Mouse (Mus musculus): ENCODE data around the gene Coro2a. TPM values are rescaled to one million over a fixed set of nuclear protein-coding genes. Genes with fewer than 3 reads are reported as not detected.
A peak's percentile ranks its signal among the peaks of the same experiment; 100 is the strongest.
"Not testable (repeated sequence)": the region's sequence is repeated elsewhere in the genome, so short reads cannot be mapped to it uniquely, and the experiment has no call there.

Gene Coro2a
- total and polyA plus RNA-seq, 2 experiments from 2014 or later, result 6.2 to 26.7 TPM

GRCm38 (mm10) chr4:46601258-46601843 lies 651 bp downstream of the Coro2a start:
- DNase-seq (ENCODE audit: low spot score) (peak; percentile 32), ATAC-seq (peak; percentile 50)
- WGBS, result 0% methylated on average over 49 of the region's 52 CpGs
- H3K36me3 ChIP-seq (ENCODE audit: insufficient read depth, low read length), result no peaks in the 10 kb centered on the region
- H3K27ac ChIP-seq, result peak overlapping the region; percentile 33
- peak overlapping the region; percentile 63 for H3K4me3 ChIP-seq (ENCODE audit: low read length)
- H3K4me1 ChIP-seq (ENCODE audit: insufficient read depth, low read length), result no peaks in the 10 kb centered on the region
- peak overlapping the region; percentile 73 for H3K9ac ChIP-seq (replicated peaks; ENCODE audit: low read length)
- TF ChIP-seq CTCF (IDR thresholded peaks at IDR 0.05; ENCODE audit: low read depth), result no peak
- H3K27me3 ChIP-seq (ENCODE audit: insufficient read depth, low read length), result no peaks in the 10 kb centered on the region
- H3K4me2 ChIP-seq (ENCODE audit: low read depth, low read length), result peak overlapping the region; percentile 86
- no peaks in the 10 kb centered on the region for H3K9me3 ChIP-seq (ENCODE audit: low read length)

GRCm38 (mm10) chr4:46600473-46601257 lies 1.3 kb downstream of the Coro2a start:
- peak overlapping the region; percentile 63 for H3K4me3 ChIP-seq (ENCODE audit: low read length)
- ATAC-seq (no peak), DNase-seq (ENCODE audit: low spot score) (no peak)
- H3K9me3 ChIP-seq (ENCODE audit: low read length), result no peaks in the 10 kb centered on the region
- no peaks in the 10 kb centered on the region for H3K36me3 ChIP-seq (ENCODE audit: insufficient read depth, low read length)
- H3K27ac ChIP-seq, result peak overlapping the region; percentile 33
- H3K4me1 ChIP-seq (ENCODE audit: insufficient read depth, low read length), result no peaks in the 10 kb centered on the region
- H3K27me3 ChIP-seq (ENCODE audit: insufficient read depth, low read length), result no peaks in the 10 kb centered on the region
- TF ChIP-seq CTCF (IDR thresholded peaks at IDR 0.05; ENCODE audit: low read depth), result no peak; the same call in 1 of the 2 replicates
- WGBS, result 39% methylated on average over 20 of the region's 20 CpGs
- H3K9ac ChIP-seq (replicated peaks; ENCODE audit: low read length), result peak overlapping the region; percentile 73
- peak overlapping the region; percentile 86 for H3K4me2 ChIP-seq (ENCODE audit: low read depth, low read length)

GRCm38 (mm10) chr4:46599609-46600008 lies 2.4 kb downstream of the Coro2a start:
- not testable (repeated sequence) for H3K27ac ChIP-seq; H3K27me3 ChIP-seq (ENCODE audit: insufficient read depth, low read length); H3K4me3 ChIP-seq (ENCODE audit: low read length); H3K36me3 ChIP-seq (ENCODE audit: insufficient read depth, low read length); ATAC-seq; DNase-seq (ENCODE audit: low spot score); H3K4me1 ChIP-seq (ENCODE audit: insufficient read depth, low read length); H3K9me3 ChIP-seq (ENCODE audit: low read length); H3K9ac ChIP-seq (replicated peaks; ENCODE audit: low read length); H3K4me2 ChIP-seq (ENCODE audit: low read depth, low read length)
- WGBS, result 87% methylated on average over 11 of the region's 12 CpGs

GRCm38 (mm10) chr4:46598981-46599380 lies 3.0 kb downstream of the Coro2a start:
- H3K4me3 ChIP-seq (ENCODE audit: low read length), result no peak overlapping the region
- no peaks in the 10 kb centered on the region for H3K27me3 ChIP-seq (ENCODE audit: insufficient read depth, low read length)
- no peak for ATAC-seq
- H3K4me1 ChIP-seq (ENCODE audit: insufficient read depth, low read length), result no peaks in the 10 kb centered on the region
- no peak overlapping the region for H3K4me2 ChIP-seq (ENCODE audit: low read depth, low read length)
- no peak overlapping the region for H3K9ac ChIP-seq (replicated peaks; ENCODE audit: low read length)
- TF ChIP-seq CTCF (IDR thresholded peaks at IDR 0.05; ENCODE audit: low read depth), result no peak
- WGBS, result 82% methylated on average over 6 of the region's 6 CpGs
- H3K27ac ChIP-seq, result no peak overlapping the region
- no peak for DNase-seq (ENCODE audit: low spot score)
- no peaks in the 10 kb centered on the region for H3K36me3 ChIP-seq (ENCODE audit: insufficient read depth, low read length)
- no peaks in the 10 kb centered on the region for H3K9me3 ChIP-seq (ENCODE audit: low read length)

- no peak for TF ChIP-seq CTCF (IDR thresholded peaks at IDR 0.05; ENCODE audit: low read depth)
- no peaks in the 10 kb centered on the region for H3K36me3 ChIP-seq (ENCODE audit: insufficient read depth, low read length)
- H3K27ac ChIP-seq, result no peak overlapping the region
- no peaks in the 10 kb centered on the region for H3K9me3 ChIP-seq (ENCODE audit: low read length)
- H3K4me3 ChIP-seq (ENCODE audit: low read length), result no peak overlapping the region
- ATAC-seq, result no peak
- no peak for DNase-seq (ENCODE audit: low spot score)
- H3K4me1 ChIP-seq (ENCODE audit: insufficient read depth, low read length), result no peaks in the 10 kb centered on the region
- H3K9ac ChIP-seq (replicated peaks; ENCODE audit: low read length), result no peak overlapping the region
- H3K27me3 ChIP-seq (ENCODE audit: insufficient read depth, low read length), result no peaks in the 10 kb centered on the region
- no peak overlapping the region for H3K4me2 ChIP-seq (ENCODE audit: low read depth, low read length)
- WGBS, result 82% methylated on average over 10 of the region's 10 CpGs
Measured at GRCm38 (mm10) chr4:46598111-46598510, 3.9 kb downstream of the Coro2a start.

GRCm38 (mm10) chr4:46597286-46597961 lies 4.6 kb downstream of the Coro2a start:
- ATAC-seq, result no peak
- 69% methylated on average over 11 of the region's 11 CpGs for WGBS
- no peak overlapping the region for H3K9ac ChIP-seq (replicated peaks; ENCODE audit: low read length)

More at GRCm38 (mm10) chr4:46597286-46597961, 4.6 kb downstream of the Coro2a start:
- DNase-seq (ENCODE audit: low spot score), result no peak
- no peak for TF ChIP-seq CTCF (IDR thresholded peaks at IDR 0.05; ENCODE audit: low read depth)
- no peak overlapping the region for H3K27ac ChIP-seq
- no peaks in the 10 kb centered on the region for H3K36me3 ChIP-seq (ENCODE audit: insufficient read depth, low read length)
- no peaks in the 10 kb centered on the region for H3K4me1 ChIP-seq (ENCODE audit: insufficient read depth, low read length)
- no peaks in the 10 kb centered on the region for H3K27me3 ChIP-seq (ENCODE audit: insufficient read depth, low read length)
- no peak overlapping the region for H3K4me3 ChIP-seq (ENCODE audit: low read length)
- H3K9me3 ChIP-seq (ENCODE audit: low read length), result no peaks in the 10 kb centered on the region
- H3K4me2 ChIP-seq (ENCODE audit: low read depth, low read length), result no peak overlapping the region
